Mouse (Mus musculus) cerebellum, postnatal 25 days (tissue): ENCODE data around the gene Aknad1.
A peak's percentile ranks its signal among the peaks of the same experiment; 100 is the strongest.

Experiments used
- DNase-seq, 2 experiments: peaks; one replicate each; pipeline ENCODE4 v3.0.0; 2021; ENCODE audit warnings: mixed read lengths in 2 of 2

Aknad1 gene

DNA sequence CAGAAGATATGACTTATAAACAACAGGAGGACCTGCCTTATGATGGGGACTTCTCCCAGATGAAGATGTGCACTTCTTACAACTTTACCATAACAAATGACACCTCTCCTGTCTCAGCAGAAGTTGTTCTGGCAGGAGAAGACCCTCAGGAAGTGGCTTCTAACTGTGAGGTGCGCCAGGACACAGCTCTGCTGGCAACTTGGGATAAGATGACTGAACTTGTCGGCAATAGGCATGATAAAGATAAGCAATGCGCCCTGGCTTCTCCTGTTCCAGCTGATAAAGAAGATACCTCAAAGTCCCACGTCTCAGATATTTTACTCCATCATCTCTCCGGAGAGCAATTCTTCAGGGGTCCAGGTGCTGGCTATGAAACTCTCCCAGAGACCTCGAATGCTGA, 12.2 kb downstream of the Aknad1 start:
- no peak for DNase-seq

DNA sequence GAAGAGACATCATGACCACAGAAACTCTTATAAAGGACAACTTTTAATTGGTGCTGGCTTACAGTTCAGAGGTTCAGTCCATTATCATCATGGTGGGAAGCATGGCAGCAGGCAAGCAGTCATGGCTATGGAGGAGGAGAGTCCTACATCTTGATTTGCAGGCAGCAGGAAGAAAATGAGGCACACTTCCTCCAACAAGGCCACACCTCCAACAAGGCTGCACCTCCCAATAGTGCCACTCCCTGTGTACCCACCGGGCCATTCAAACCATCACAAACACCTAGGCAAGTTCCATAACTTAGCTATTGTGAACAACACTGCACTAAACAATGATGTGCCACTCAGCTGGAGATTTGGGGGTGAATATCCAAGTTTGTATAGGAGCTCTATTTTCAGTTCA, 15.1 kb downstream of the Aknad1 start:
- no peak for DNase-seq

DNA sequence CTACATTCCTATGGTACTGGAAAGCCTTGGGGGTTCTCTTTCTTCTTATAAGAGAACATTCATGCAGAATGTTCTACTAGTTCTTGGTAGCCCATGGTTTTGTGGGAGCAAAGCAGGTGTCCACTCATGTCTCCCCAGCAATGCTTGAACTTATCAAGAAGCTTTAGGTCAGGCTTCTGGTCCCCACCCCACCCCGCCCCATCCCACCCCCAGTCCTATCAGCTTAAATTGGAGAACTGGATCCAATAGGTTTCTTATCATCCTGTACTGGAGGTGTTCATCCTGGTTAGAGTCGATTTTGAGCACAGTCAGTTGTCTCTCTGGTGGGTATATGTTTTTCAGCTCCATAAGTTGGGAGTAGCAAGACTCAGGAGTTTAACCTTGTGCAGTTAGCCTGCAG, 16.1 kb downstream of the Aknad1 start:
- DNase-seq, result no peak

DNA sequence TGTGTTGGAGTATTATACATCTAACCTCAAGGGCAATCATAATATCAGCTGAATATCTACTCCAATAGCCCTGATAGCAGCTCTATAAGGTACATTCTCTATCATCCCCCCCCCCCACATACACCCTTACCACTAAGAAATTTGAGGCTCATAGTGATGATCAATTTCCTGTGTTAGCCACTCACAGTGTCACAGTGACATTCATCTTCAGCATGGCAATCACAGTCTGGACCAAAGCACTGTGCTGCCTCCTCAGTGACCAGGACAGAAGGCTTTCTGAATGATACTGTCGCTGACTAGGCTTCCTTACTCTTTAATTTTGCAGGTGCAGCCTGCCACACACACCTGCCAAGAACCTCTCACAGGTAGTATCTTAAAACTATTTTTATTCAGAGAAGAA, 16.7 kb downstream of the Aknad1 start:
- no peak for DNase-seq

DNA sequence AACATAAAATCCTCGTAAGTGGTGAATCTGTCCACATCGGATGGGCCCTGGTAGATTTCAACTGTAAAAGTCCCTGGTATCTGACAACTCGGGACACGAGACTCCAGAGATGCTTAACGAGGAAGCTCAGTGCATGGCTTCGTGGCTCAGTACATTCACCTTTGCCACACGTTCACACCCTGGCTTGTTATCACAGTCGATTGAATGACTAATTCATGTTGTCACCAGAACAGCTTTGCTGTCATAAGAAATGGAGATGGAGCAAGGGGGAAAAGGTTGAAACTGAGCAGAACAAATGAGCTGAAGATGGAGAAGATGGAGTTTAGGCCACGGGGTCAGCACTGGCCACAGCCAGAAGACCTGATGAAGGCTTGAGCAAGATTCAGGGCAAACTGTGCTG, 18.1 kb downstream of the Aknad1 start:
- no peak for DNase-seq

DNA sequence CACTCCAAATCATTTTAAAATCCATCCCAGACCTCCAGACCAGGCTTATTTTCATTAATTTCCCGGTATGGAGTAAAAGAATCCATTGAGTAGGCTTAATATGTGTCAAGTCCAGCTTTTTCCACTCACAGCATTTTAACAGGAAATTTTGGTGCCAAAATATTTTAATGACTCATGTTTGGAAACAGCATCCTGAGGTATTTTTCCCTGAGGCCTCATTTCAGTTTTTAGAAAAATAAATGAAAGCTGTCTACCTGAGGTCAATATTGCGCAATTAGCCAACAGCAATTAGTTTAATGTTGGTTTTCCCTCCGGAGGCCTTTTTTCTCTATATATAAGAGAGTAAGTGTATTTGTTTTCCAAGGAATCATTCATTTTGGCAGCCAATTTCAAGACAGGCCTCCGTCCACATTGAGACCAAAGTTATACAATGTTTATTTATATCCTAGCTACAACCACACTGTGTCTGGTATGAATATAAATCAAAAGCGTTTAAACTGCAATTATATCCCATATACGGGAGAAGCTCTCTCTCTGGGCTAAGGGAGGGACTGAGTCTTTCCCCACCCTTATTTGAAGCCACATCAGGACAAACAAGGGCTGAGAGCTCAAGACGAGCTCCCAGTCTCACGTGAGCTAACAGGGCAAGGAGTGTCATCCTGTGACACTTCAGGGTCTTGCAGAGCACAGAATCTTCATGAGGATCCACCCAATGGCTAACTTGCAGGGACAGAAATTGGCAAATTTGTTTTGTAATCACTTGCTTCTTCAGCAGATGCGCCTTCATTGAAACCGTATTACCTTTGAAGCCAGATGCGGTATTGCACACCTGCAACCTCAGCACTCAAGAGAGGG, 20.3 kb downstream of the Aknad1 start:
- no peak for DNase-seq

DNA sequence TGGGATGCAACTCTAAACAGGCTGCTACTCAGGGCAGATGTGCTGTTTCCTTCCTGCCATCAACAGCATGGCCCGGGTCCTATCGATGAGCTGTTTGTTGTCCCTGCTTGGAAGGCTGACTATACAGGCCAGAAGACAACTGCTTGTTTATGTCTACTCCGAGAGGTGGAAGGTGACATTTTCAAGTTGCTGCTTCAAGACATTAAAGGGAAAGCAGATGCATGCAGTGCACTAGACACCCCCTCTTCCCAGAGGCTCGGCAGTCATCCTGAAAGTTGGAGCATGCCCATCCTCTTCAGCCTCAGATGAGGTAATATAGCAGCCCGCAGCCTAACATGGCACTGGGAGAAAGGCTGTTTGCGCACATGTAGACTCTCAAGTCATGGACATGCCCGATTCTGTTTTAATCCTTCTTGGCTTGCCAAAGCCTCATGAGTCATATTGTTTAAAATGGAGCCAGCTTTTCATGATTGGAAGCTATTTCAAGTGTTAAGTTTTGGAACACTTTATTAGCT, 23.2 kb downstream of the Aknad1 start:
- no peak for DNase-seq

DNA sequence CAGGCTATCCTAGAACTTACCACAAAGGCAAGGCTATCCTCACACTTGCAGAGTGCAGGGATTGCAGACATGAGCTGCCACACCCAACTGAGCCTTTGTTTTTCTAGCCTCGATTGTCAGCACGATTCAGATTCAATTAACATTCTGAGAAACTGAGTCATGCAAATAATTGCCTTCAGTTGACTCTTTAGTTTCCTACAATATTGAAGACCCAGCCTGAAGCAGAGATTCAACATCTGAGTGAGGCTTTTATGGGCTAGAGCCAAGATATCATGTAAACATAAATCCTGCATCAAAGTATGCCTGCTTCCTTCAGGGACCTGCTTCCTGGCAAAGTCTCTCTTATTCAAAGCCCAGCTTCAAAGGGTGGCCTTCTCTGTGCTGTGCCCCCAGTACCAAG, 24.2 kb downstream of the Aknad1 start:
- DNase-seq, result no peak

DNA sequence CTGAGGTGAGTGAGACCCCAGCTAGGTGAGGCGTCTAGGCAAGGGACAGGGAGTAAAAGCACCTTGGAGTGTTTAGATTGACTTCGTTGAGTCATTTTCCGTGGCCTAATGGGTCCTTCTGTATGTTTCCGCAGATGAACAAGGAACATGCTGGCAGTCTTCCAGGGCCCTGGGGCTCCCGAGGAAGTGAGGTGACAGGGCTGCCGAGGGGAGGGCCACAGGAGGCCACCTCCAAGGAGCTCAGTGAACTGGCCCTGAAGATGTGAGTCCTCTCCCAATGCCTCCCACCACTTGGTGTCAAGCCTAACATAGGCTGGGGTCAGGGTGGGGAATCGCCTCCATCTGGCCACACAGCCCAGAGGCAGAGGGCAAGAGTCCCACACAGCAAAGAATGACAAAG, 25.5 kb downstream of the Aknad1 start:
- peak; percentile 17 to 32 for DNase-seq

DNA sequence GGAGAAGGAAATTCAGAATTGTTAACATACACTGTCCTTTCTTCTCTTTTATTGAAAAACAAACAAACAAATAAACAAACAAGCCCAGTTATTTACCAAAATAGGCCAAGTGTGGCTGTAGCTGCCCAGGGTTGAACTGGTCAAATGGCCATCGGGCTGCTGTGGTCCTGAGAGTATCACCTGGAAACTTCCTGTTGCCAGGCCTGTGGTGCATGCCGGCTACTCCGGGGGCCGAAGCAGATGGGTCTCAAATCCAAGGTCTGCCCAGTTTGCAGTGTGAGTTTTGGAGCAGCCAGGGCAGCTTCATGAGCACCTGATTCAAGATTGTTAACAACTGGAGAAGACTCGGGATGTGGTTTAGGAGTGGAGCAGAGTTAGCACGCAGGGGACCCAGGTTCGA, 26.0 kb downstream of the Aknad1 start:
- DNase-seq, result no peak

DNA sequence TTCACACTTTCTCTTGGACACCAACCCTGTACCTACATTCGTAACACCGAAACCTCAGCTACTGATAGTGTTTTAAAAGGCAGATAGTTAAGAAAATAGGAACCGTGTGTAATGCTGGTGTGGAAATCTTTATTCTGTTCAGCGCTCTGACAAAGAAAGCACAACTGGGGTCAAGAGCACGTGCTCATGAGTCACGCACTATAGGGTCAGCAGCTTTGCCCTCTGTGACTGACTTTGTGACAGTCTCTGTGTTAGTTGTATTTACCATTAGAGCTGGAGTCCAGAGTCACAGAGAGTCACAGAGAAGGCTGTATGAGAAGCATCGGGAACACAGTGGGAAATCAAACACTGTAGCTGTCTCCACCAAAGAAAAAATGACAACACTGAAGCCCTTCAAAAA, 27.5 kb downstream of the Aknad1 start:
- DNase-seq, result no peak

DNA sequence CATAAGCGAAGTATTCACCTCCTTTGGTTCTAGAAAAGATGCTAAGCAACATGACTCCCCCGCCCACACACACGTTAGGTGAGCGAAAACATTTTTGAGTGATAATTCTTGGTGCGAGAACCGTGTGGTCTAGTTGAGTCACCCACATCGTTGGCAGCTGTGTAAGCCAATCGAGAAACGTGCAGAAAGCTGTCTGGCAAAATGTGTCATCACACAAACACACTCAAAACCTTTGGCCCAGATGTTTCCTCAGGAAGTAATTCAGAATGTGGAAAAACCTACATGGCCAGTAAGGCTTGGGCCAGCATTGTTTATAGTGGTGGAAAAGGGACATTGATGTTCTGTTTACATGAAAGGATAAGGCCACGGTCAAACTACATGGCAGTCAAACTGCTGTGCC, 28.0 kb downstream of the Aknad1 start:
- no peak for DNase-seq

DNA sequence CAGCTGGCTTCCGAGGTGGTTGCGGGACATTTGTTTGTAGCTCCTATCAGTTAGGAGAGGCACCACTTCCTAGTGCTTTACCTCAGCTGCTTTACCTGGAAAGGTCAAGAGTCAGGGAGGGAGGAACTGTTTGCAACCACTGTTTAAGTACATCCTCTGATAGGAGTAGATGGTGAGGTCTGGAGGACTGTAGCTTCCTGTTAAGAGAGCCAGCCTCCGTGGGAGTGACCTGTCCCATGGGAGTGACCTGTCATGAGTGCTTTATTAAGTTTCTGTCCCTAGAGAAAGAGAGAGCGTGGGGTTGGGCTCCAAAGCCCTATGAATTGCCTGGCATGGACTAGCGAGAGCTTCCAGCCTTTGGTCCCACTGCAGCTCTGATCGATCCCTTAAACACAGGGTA, 30.1 kb downstream of the Aknad1 start:
- no peak for DNase-seq

DNA sequence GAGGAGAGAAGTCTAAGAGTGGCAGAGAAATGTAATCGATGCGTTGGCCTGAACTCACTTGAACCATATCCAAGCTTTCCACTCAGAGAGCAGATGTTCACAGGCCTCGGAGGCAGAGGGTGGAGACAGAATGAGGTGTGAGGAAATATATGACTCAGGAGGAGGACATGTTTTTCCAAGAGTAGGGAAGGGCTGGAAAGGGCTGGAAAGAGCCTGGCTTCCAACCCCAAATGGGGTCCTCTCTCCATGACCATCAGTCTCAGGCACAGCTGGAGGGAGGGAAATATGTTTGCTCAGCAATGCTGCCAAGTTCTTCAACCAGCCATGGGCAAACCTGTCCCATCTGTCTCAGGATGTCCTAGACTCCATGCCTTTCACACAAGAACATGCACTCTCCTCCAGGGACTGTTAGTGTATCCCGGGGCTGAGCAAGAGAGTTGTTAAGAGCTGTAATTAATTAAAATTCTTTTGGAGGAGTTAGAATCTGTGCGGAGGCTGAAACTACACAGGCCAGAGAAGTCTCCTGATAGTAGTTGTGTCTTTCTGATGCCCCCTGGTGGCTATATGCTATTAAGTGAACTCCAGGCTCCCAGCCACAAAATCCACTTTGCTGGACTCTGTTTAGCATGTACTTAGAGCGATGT, 31.4 kb downstream of the Aknad1 start:
- DNase-seq, result peak; percentile 38 to 59

DNA sequence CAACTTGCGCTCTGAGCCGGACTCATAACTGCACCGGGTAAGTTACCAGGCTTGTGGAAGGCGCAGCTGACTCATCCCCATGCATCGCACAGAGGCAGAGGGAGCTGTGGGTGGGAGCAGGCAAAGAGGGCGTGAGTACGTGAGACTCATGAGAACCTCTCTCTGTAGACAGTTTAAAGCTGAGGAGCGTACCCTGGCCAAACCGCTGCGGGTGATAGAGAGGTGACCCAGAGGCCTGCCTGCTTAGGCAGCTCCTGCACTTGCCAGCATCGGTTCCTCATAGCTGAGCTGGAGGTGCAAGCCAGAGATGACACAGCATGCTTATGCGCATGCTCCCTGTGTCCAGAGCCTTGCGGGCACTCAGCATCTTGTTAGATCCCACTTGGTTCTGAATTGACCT, 32.8 kb downstream of the Aknad1 start:
- no peak for DNase-seq

DNA sequence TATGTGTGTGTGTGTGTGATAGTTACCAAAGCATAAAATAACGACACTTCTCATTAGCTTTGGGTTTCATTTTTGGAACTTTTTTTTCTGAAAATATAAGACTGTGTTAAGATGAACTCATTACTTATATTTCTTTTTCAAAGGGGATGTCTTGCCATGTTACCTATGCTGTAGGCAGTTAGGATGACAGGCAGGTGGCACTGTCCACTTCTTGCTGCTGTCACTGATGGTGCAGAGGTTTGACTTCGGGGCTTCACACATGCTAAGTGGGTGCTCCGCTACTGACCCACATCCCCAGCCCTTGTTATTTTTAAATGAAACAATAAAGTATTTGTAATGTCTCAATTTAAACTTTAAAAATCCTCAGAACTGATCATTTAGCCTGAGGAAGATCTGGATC, 33.4 kb downstream of the Aknad1 start:
- no peak for DNase-seq

DNA sequence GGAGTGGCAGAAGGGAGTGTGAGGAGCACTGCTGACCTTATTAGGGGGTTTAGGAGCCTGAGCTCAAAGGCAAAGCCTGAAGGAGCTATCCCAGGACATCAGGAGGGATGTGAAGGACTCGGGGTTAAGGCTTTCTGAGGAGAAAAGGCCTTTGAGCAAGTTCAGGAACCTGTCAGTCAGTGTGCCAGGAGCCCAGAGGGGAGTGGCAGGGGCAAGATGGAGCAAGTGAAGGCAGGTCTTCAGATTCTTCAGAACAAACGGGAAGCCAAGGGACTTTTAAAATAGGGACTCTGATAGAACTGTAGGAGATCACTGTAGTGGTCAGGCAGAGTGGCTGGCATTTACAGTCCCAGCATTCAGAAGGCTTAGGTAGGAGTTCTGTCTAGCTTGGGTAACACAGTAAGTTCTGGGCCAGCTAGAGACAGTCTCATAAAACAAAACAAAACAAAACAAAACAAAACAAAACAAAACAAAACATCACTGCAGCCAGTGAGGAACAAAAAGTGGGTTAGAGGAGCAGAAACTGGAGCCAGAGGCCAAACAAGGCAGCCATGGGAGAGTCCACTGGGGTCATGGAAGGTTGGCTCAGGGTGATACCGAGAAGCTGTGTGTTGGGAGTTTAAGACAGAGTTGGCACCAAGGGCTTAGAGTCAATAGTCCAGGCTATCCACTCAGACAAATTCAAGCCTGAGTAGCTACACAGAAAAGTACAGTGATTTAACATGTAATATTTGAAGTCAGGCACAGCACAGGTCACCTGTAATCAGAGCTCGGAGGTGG, 39.5 kb downstream of the Aknad1 start:
- no peak for DNase-seq

DNA sequence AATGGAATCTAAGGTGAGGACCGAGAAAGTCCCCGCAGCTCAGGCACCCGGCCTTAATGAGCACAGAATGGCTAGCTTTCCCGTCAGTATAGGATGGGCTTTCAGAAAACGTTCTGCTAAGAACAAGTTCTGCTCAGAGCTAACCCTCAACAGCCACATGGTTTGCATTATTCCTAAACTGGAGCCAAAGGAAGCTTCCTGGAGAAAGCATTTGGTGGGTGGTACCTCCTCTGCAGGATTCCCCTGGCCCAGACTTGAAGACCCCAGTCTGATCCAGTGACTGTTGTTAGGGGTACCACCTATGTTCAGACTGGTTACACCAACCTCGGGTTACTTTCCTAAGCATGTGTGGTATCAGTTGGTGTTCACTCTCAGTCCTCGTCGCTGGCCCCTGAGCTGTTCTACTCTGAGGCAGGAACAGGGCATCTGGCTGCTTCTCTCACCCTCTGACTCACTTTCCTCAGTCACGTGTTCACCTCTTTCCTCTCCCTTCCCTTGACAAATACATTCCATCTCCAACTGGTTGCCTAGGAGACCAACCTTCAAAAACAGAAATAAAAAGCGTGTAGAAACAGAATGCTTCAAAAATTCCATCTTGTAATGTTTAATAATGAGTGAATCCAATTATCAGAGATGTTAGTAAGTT, 41.9 kb downstream of the Aknad1 start:
- DNase-seq, result no peak

DNA sequence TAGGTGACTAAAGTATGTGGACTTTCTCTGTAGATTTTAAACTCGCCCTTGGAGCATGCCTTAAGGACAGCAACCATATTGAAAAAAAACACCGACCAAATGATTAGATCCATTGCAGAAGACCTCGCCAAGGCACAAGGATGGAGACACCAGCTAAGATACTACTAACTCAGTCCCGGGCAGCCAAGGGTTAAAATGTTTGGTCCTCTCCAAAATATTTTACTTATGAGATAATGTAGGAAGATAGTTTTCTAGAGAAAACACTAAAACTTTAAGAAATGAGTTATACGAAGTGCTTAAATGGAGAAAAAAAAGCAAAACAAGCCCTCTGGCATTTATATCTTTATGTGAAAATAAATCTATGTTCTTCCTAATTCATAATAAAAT, 42.4 kb downstream of the Aknad1 start:
- no peak for DNase-seq

DNA sequence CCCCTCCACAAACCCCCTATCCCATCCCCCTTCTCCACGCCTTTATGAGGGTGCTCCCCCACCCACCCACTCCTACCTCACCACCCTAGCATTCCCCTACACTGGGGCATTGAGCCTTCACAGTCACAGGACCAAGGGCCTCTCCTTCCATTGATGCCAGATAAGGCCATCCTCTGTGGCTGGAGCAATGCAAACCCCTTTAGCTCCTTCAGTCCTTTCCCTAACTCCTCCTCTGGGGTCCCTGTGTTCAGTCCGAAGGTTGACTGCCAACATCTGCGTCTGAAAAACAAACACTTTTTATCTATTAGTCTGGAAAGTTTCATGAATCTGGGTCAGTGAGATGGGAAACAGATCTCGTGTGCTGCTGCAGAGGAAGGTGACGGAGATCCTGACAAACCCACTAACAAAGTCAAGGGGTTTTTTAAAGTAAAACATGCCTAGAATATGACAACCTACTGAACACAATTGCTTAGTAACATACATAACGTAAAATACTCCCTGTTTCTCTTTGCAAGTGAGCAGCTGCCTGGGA, 43.0 kb downstream of the Aknad1 start:
- DNase-seq, result no peak

DNA sequence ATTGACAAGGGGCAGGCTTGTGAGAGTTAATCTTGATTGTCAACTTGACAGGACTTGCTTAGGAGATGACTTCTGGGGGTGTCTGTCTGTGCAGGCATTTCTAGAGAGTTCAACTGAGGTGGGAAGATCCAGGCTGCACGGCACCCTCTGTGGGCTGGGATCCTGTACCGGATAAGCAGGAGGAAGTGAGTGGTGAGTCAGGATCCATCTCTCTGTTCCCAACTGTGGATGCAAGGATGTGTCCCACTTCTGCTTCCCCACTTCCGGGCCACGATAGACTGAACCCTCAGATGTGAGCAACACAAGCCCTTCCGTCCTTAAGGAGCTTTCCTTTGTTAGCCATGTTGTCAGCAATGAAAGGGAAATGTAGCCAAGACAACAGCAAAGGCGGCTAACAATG, 47.1 kb downstream of the Aknad1 start:
- DNase-seq, result no peak

DNA sequence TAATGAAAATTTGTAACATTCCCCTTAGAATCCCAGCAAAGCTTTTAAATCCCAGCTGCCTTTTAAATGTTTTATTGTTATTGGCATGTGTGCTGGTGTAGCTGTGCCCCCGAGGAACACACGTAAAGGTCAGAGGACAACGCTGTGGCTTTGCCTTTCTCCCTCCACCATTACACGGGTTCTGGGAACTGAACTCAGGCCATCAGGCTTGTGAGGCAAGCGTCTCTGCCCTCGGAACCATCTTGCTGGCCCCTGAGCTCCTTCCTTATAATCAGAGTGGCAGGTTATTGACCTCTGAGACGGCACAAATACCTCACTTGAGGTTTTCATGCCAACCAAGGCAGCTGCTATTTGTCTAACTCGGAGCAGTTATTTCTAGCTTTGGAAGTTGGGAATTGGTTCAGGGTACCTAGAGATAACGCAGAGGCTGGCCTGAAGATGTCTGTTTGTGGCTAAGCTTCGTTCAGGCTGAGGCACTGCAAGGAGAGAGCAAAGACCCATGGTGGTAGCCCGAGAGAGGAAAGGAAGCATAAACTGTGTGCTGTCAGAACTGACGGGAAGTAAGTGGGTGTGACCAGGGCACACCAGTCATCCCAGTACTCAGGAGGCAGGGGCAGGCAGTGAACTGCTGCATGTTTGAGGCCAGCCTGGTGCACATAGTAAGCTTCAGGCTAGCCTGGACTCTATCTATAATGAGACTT, 48.4 kb downstream of the Aknad1 start:
- no peak for DNase-seq
